Mouse (Mus musculus) liver, embryonic 11.5 days (tissue): ENCODE measurements at regions not wholly inside any gene's neighbourhood (a gene's known extent, or its start where the extent isn't known, plus 50 kb on each side); places are given as distances from the start of the nearest gene placed in this dataset.

Source experiments
- ATAC-seq: fragments of 200-750 bp; cut with Nextera tagmentation; replicated peaks from 2 replicates; pipeline ENCODE4 v1.8.0; 2017; ENCODE audit warnings: moderate number of reproducible peaks, mild to moderate bottlenecking, moderate TSS enrichment, moderate library complexity; ENCODE audit not compliant: low FRiP score
- DNase-seq: peaks from one replicate; pipeline ENCODE4 v3.0.0-alpha.2; 2017; ENCODE audit warnings: low spot score
- H3K27ac ChIP-seq: fragments of 300-500 bp; sonication (generic); 2 replicates; pipeline ENCODE4 v1.5.1; 2014; ENCODE audit warnings: mild to moderate bottlenecking, low read depth, low read length, control low read depth
- H3K27me3 ChIP-seq: fragments of 300-500 bp; sonication (generic); replicated peaks from 2 replicates; pipeline ENCODE4 v1.6.1; 2014; ENCODE audit warnings: low read length, mixed read lengths; ENCODE audit not compliant: control insufficient read depth, insufficient read depth
- H3K36me3 ChIP-seq: fragments of 300-500 bp; sonication (generic); 2 replicates; pipeline ENCODE4 v1.6.1; 2014; ENCODE audit warnings: mild to moderate bottlenecking, low read length, moderate library complexity, mixed read lengths; ENCODE audit not compliant: control insufficient read depth, insufficient read depth
- H3K4me1 ChIP-seq: fragments of 300-500 bp; sonication (generic); replicated peaks from 2 replicates; pipeline ENCODE4 v1.6.1; 2014; ENCODE audit warnings: low read length, mixed read lengths; ENCODE audit not compliant: control insufficient read depth, insufficient read depth
- H3K4me2 ChIP-seq: fragments of 300-500 bp; sonication (generic); 2 replicates; pipeline ENCODE4 v1.6.1; 2014; ENCODE audit warnings: mild to moderate bottlenecking, control low read depth, moderate library complexity
- H3K4me3 ChIP-seq: fragments of 300-500 bp; sonication (generic); 2 replicates; pipeline ENCODE4 v1.5.1; 2014; ENCODE audit warnings: low read depth, low read length, control low read depth
- H3K9ac ChIP-seq: fragments of 300-500 bp; sonication (generic); 2 replicates; pipeline ENCODE4 v1.6.1; 2014; ENCODE audit warnings: low read depth, low read length, control low read depth
- H3K9me3 ChIP-seq: fragments of 300-500 bp; sonication (generic); 2 replicates; pipeline ENCODE4 v1.6.1; 2016; ENCODE audit warnings: low read length, inconsistent platforms, mixed read lengths; ENCODE audit not compliant: control insufficient read depth
- WGBS: fragments of 180-500 bp; shearing (Covaris S2); extraction: QIAGEN DNeasy Blood & Tissue Kit; methylation state at CpG from one replicate; pipeline ENCODE4 v1.1.7; 2014; 5-methylcytosine and 5-hydroxymethylcytosine counted together

DNA sequence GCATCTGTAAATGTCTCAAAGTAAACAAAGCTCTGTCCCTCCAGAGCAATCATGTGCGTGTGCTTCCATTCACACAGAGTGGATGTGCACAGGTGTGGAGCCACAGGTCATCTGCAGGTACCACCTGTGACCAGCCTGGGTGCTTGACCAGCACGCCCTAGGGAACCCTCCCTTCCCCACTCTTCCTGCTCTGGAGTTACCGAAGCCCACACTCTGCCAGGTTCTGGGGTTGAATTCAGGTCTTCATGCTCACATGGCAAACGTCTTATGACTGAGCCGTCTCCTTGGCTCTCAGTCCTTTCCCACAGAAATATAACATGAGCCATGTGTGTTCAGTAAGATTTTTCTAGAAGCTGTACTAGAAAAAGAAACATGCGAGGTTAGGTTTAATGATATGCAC, 140.0 kb upstream of the Irf2bp2 start:
- Histone ChIP-seq H3K4me3 (no peak overlapping the region), H3K9me3 (no peaks in the 10 kb centered on the region), H3K4me1 (peaks cover 17% of the 10 kb centered on the region), H3K4me2 (no peak overlapping the region), H3K27me3 (no peaks in the 10 kb centered on the region), H3K36me3 (no peaks in the 10 kb centered on the region), H3K9ac (no peak overlapping the region), H3K27ac (no peak overlapping the region)
- DNase-seq (no peak), ATAC-seq (no peak)
- 79% methylated on average over 6 of the region's 6 CpGs for WGBS

DNA sequence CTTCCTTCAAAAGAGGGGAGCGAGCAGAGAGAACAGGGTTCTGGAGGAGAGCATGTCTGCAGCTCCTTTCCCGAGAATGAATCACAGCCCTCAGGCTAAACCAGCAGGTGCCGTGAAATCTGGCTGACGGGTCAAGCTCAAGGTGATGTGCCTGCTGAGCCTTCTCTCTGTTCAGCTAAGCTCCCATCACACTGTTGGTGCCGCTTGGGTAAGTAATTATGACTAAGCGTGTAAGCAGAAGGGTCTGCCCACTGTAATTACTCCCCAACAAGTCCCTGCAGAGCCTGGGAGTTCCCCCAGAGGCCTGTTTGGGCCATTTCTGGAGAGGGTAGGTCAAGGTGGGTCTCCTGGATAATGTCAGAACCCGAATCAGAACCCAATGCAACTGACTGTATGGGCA, 139.5 kb upstream of the Irf2bp2 start:
- H3K27ac ChIP-seq = no peak overlapping the region
- no peak overlapping the region for H3K4me2 ChIP-seq
- no peaks in the 10 kb centered on the region for H3K27me3 ChIP-seq
- H3K9ac ChIP-seq = no peak overlapping the region
- no peaks in the 10 kb centered on the region for H3K9me3 ChIP-seq
- peaks cover 17% of the 10 kb centered on the region for H3K4me1 ChIP-seq
- ATAC-seq = no peak
- H3K4me3 ChIP-seq = no peak overlapping the region
- H3K36me3 ChIP-seq = no peaks in the 10 kb centered on the region
- 76% methylated on average over 7 of the region's 7 CpGs for WGBS
- DNase-seq = no peak

- H3K4me3 ChIP-seq = no peak overlapping the region
- H3K36me3 ChIP-seq = no peaks in the 10 kb centered on the region
- DNase-seq = no peak
- no peak for ATAC-seq
- H3K9ac ChIP-seq = no peak overlapping the region
- H3K27me3 ChIP-seq = no peaks in the 10 kb centered on the region
- H3K27ac ChIP-seq = no peak overlapping the region
- 0 out of 2 replicates have a peak, but pooled peaks cover 2% of the 10 kb centered on the region for H3K4me1 ChIP-seq
- H3K9me3 ChIP-seq = no peaks in the 10 kb centered on the region
- WGBS = 72% methylated on average over 3 of the region's 3 CpGs
- H3K4me2 ChIP-seq = no peak overlapping the region
Observed at GRCm38 (mm10) chr8:126730017-126730631, 136.3 kb upstream of the Irf2bp2 start.

- 76% methylated on average over 12 of the region's 12 CpGs for WGBS
- no peaks in the 10 kb centered on the region for H3K27me3 ChIP-seq
- no peaks in the 10 kb centered on the region for H3K9me3 ChIP-seq
- H3K27ac ChIP-seq = no peak overlapping the region
- no peak overlapping the region for H3K4me3 ChIP-seq
- DNase-seq (no peak), ATAC-seq (no peak)
- H3K9ac ChIP-seq = no peak overlapping the region
- no peaks in the 10 kb centered on the region for H3K36me3 ChIP-seq
- no peaks in the 10 kb centered on the region for H3K4me1 ChIP-seq
- H3K4me2 ChIP-seq = no peak overlapping the region
Observed at GRCm38 (mm10) chr8:126728987-126729632, 135.3 kb upstream of the Irf2bp2 start.

DNA sequence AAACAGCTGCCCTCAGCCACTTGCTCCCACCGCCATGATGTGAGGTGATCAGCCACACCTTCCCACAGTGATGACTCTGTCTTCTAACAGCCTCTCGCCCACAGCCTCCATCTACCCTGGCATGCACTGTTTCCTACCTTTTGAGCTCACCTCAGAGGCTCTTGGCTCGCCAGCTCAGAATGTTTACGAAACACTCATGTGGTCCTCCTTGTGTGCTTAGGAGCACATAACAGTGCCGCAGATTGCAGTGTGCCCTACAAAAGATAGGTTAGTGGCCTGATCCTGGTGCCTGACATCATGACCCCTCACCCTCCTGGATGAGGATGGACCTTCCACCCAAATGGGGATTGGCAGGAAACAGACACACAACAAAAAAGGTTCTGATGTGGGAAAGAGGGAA, 134.3 kb upstream of the Irf2bp2 start:
- Histone ChIP-seq H3K27me3 (no peaks in the 10 kb centered on the region), H3K4me1 (no peaks in the 10 kb centered on the region), H3K27ac (no peak overlapping the region), H3K4me2 (no peak overlapping the region), H3K4me3 (no peak overlapping the region), H3K9me3 (no peaks in the 10 kb centered on the region), H3K9ac (no peak overlapping the region), H3K36me3 (no peaks in the 10 kb centered on the region)
- ATAC-seq (no peak), DNase-seq (no peak)
- WGBS = 88% methylated on average over 5 of the region's 5 CpGs

DNA sequence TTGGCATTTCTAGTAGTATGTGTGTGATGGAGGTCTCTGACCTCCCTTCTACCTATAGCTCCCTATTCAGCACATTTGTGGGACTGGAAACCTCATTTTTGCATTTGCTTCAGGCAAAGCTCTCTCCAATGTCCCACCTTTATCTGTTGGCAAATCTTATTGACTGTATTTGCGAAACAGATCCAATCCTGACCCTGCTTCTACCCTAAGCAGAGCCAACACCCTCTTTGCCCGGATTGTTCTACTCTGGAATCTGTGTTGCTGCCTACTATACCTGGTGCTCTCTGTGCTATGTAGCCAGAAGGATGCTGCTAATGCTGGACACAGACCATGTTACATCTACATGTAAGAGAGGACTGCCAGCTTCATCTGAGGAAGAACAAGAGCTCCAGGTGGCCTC, 133.3 kb upstream of the Irf2bp2 start:
- Histone ChIP-seq H3K27me3 (no peaks in the 10 kb centered on the region), H3K9ac (no peak overlapping the region), H3K36me3 (no peaks in the 10 kb centered on the region), H3K9me3 (no peaks in the 10 kb centered on the region), H3K4me1 (no peaks in the 10 kb centered on the region), H3K4me3 (no peak overlapping the region), H3K4me2 (no peak overlapping the region), H3K27ac (no peak overlapping the region)
- DNase-seq = no peak
- 74% methylated on average over 2 of the region's 2 CpGs for WGBS
- no peak for ATAC-seq

GRCm38 (mm10) chr8:126723259-126724122, 129.7 kb upstream of the Irf2bp2 start:
- H3K9me3 ChIP-seq = no peaks in the 10 kb centered on the region
- no peaks in the 10 kb centered on the region for H3K36me3 ChIP-seq
- DNase-seq (no peak), ATAC-seq (no peak)
- no peak overlapping the region for H3K9ac ChIP-seq
- H3K27me3 ChIP-seq = no peaks in the 10 kb centered on the region
- no peaks in the 10 kb centered on the region for H3K4me1 ChIP-seq
- H3K27ac ChIP-seq = no peak overlapping the region
- WGBS = 77% methylated on average over 9 of the region's 9 CpGs
- H3K4me2 ChIP-seq = no peak overlapping the region
- H3K4me3 ChIP-seq = no peak overlapping the region

GRCm38 (mm10) chr8:126721621-126722020, 127.8 kb upstream of the Irf2bp2 start:
- Histone ChIP-seq H3K27me3 (no peaks in the 10 kb centered on the region), H3K9ac (no peak overlapping the region), H3K4me2 (no peak overlapping the region), H3K4me1 (no peaks in the 10 kb centered on the region), H3K9me3 (no peaks in the 10 kb centered on the region), H3K27ac (no peak overlapping the region), H3K4me3 (no peak overlapping the region), H3K36me3 (no peaks in the 10 kb centered on the region)
- 80% methylated on average over 10 of the region's 10 CpGs for WGBS
- ATAC-seq (no peak), DNase-seq (no peak)
